Mouse (Mus musculus): Measurements from ENCODE around the gene Dock9.
"Not testable (repeated sequence)": the region's sequence is repeated elsewhere in the genome, so short reads cannot be mapped to it uniquely, and the experiment has no call there.

Dock9 gene

GRCm38 (mm10) chr14:121737277-121737676 is 60.4 kb downstream of the Dock9 start:
- no peak for DNase-seq (ENCODE audit: low spot score in 2 of 2)

GRCm38 (mm10) chr14:121735678-121736077 is 62.0 kb downstream of the Dock9 start:
- no peak for DNase-seq (ENCODE audit: low spot score in 2 of 2)

- no peak for DNase-seq (ENCODE audit: low spot score in 2 of 2)
These were observed 63.4 kb downstream of the Dock9 start for GRCm38 (mm10) chr14:121734217-121734616.

GRCm38 (mm10) chr14:121733694-121734093 is 63.9 kb downstream of the Dock9 start:
- no peak for DNase-seq (ENCODE audit: low spot score in 2 of 2)

GRCm38 (mm10) chr14:121732196-121732595 is 65.4 kb downstream of the Dock9 start:
- DNase-seq (ENCODE audit: low spot score in 2 of 2) = no peak

GRCm38 (mm10) chr14:121731688-121732168 is 65.9 kb downstream of the Dock9 start:
- DNase-seq (ENCODE audit: low spot score in 2 of 2) = no peak

GRCm38 (mm10) chr14:121730966-121731365 is 66.7 kb downstream of the Dock9 start:
- no peak for DNase-seq (ENCODE audit: low spot score in 2 of 2)

GRCm38 (mm10) chr14:121727996-121728395 is 69.6 kb downstream of the Dock9 start:
- DNase-seq (ENCODE audit: low spot score in 2 of 2) = no peak

- no peak for DNase-seq (ENCODE audit: low spot score in 2 of 2)
These were observed 73.1 kb downstream of the Dock9 start for GRCm38 (mm10) chr14:121724501-121724900.

GRCm38 (mm10) chr14:121722774-121723173 is 74.9 kb downstream of the Dock9 start:
- DNase-seq (ENCODE audit: low spot score in 2 of 2) = no peak

GRCm38 (mm10) chr14:121721431-121721830 is 76.2 kb downstream of the Dock9 start:
- no peak for DNase-seq (ENCODE audit: low spot score in 2 of 2)

GRCm38 (mm10) chr14:121719638-121720601 is 77.7 kb downstream of the Dock9 start:
- no peak for DNase-seq (ENCODE audit: low spot score in 2 of 2)

GRCm38 (mm10) chr14:121714799-121715198 is 82.8 kb downstream of the Dock9 start:
- not testable (repeated sequence) for DNase-seq (ENCODE audit: low spot score in 2 of 2)

GRCm38 (mm10) chr14:121714268-121714667 is 83.4 kb downstream of the Dock9 start:
- no peak for DNase-seq (ENCODE audit: low spot score in 2 of 2)

GRCm38 (mm10) chr14:121713830-121714197 is 83.8 kb downstream of the Dock9 start:
- no peak for DNase-seq (ENCODE audit: low spot score in 2 of 2)

- no peak for DNase-seq (ENCODE audit: low spot score in 2 of 2)
These were observed 84.3 kb downstream of the Dock9 start for GRCm38 (mm10) chr14:121713166-121713829.

- DNase-seq (ENCODE audit: low spot score in 2 of 2) = no peak
These were observed 86.4 kb downstream of the Dock9 start for GRCm38 (mm10) chr14:121711089-121711826.

GRCm38 (mm10) chr14:121710130-121710529 is 87.5 kb downstream of the Dock9 start:
- DNase-seq (ENCODE audit: low spot score in 2 of 2) = no peak

- no peak for DNase-seq (ENCODE audit: low spot score in 2 of 2)
These were observed 89.4 kb downstream of the Dock9 start for GRCm38 (mm10) chr14:121708244-121708643.

GRCm38 (mm10) chr14:121706482-121706901 is 91.1 kb downstream of the Dock9 start:
- no peak for DNase-seq (ENCODE audit: low spot score in 2 of 2)

- no peak for DNase-seq (ENCODE audit: low spot score in 2 of 2)
These were observed 92.0 kb downstream of the Dock9 start for GRCm38 (mm10) chr14:121705644-121706043.

- DNase-seq (ENCODE audit: low spot score in 2 of 2) = no peak
These were observed 95.1 kb downstream of the Dock9 start for GRCm38 (mm10) chr14:121702534-121702933.
